ENCODE assay signal across 7 mouse cellular contexts in the genomic region with DNA sequence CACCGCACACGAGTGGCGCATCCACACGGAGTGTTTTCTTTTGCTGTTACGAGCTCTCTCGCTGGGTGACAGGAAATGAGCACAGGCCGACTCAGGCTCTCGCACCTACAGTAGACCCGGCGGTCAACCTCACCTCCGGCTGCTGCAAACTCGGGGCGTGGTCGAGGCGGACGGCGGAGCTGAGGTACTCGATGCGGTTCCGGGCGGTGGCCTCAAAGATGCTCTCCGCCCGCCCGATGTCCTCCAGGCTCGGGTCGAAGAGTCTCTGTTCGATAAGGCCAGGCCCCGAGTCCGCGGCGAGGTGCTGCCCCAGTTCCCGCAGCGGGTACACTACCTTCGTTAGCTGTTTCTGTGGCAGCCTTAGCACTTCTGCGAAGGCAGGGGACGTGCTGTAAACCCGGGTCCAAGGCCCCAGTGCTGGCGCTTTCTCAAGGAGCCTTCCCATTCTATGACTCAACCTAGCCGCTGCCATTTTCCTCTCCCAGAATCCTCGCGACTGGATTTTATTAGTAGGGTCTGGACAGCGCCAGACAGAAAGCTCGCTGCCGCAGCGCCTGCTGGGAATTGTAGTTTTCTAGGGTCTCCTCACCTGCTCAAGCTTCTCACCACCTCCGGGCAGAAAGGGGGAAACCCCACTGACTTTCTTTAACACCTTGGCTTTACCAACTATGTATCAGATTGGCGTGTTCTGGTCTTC. TPM values are rescaled to one million over a fixed set of nuclear protein-coding genes. Genes with fewer than 3 reads are reported as not detected.
DNase-seq lines count a peak whose midpoint lies in the region; ATAC-seq and TF ChIP-seq lines count a peak whose summit lies in the region.

A gene (minus strand): TSS at position 498 of the 697 bp plus-strand sequence.

- TF ChIP-seq POLR2A in kidney, adult 2 months (IDR thresholded peaks at IDR 0.05; ENCODE audit: low read depth, low read length), result no peak
- TF ChIP-seq POLR2A in spleen, adult 2 months (IDR thresholded peaks at IDR 0.05; ENCODE audit: low read depth, low read length), result peak; percentile 19

- peaks cover 12% of the 10 kb centered on the region for H3K36me3 ChIP-seq in embryonic facial prominence, embryonic 12.5 days
- no peaks in the 10 kb centered on the region for H3K36me3 ChIP-seq in kidney, adult 2 months (ENCODE audit: control insufficient read depth, insufficient read depth, low read length)
- H3K36me3 ChIP-seq in limb, embryonic 12.5 days, result peaks cover 12% of the 10 kb centered on the region
- peaks cover 10% of the 10 kb centered on the region for H3K36me3 ChIP-seq in midbrain, embryonic 15.5 days (replicated peaks)
- H3K36me3 ChIP-seq in spleen, adult 2 months (ENCODE audit: control insufficient read depth, insufficient read depth, low read length), result no peaks in the 10 kb centered on the region; the same call in 1 of the 2 replicates

- H3K27me3 ChIP-seq in embryonic facial prominence, embryonic 12.5 days, result no peaks in the 10 kb centered on the region
- no peaks in the 10 kb centered on the region for H3K27me3 ChIP-seq in kidney, adult 2 months (replicated peaks; ENCODE audit: control insufficient read depth, insufficient read depth, low read length)
- no peaks in the 10 kb centered on the region for H3K27me3 ChIP-seq in limb, embryonic 12.5 days
- H3K27me3 ChIP-seq in midbrain, embryonic 15.5 days (replicated peaks), result no peaks in the 10 kb centered on the region
- no peaks in the 10 kb centered on the region for H3K27me3 ChIP-seq in spleen, adult 2 months (ENCODE audit: control insufficient read depth, insufficient read depth, low read length)

- WGBS in embryonic facial prominence, embryonic 12.5 days, result under 1% methylated on average over 47 of the region's 47 CpGs
- WGBS in kidney, adult 2 months, result under 1% methylated on average over 47 of the region's 47 CpGs
- under 1% methylated on average over 47 of the region's 47 CpGs for WGBS in limb, embryonic 12.5 days
- under 1% methylated on average over 47 of the region's 47 CpGs for WGBS in midbrain, embryonic 15.5 days
- WGBS in spleen, adult 2 months, result 1% methylated on average over 47 of the region's 47 CpGs

- peak; percentile 93 for ATAC-seq in embryonic facial prominence, embryonic 12.5 days (ENCODE audit: insufficient number of reproducible peaks, insufficient read depth, low FRiP score, low TSS enrichment)
- ATAC-seq in limb, embryonic 12.5 days (ENCODE audit: insufficient number of reproducible peaks, insufficient read depth, low FRiP score, low TSS enrichment, low read depth), result peak; percentile 93
- peak; percentile 98 for ATAC-seq in midbrain, embryonic 15.5 days (replicated peaks)

- H3K4me3 ChIP-seq in embryonic facial prominence, embryonic 12.5 days, result peak within 1 kb of the TSS; percentile 86
- peak within 1 kb of the TSS; percentile 97 for H3K4me3 ChIP-seq in kidney, adult 2 months (ENCODE audit: insufficient read depth, low read depth, low read length)
- H3K4me3 ChIP-seq in limb, embryonic 12.5 days (replicated peaks), result peak within 1 kb of the TSS; percentile 81
- peak within 1 kb of the TSS; percentile 73 for H3K4me3 ChIP-seq in midbrain, embryonic 15.5 days
- H3K4me3 ChIP-seq in spleen, adult 2 months (ENCODE audit: extremely low read depth, insufficient read depth, insufficient read length), result peak within 1 kb of the TSS; percentile 82

- peak within 1 kb of the TSS; percentile 96 for H3K27ac ChIP-seq in embryonic facial prominence, embryonic 12.5 days
- H3K27ac ChIP-seq in kidney, adult 2 months (ENCODE audit: insufficient read depth, low read depth, low read length), result peak within 1 kb of the TSS; percentile 96
- H3K27ac ChIP-seq in limb, embryonic 12.5 days, result peak within 1 kb of the TSS; percentile 98
- H3K27ac ChIP-seq in midbrain, embryonic 15.5 days, result peak within 1 kb of the TSS; percentile 96
- peak within 1 kb of the TSS; percentile 90 for H3K27ac ChIP-seq in spleen, adult 2 months (ENCODE audit: insufficient read depth, low read length)

- H3K9me3 ChIP-seq in embryonic facial prominence, embryonic 12.5 days, result no peaks in the 10 kb centered on the region
- no peaks in the 10 kb centered on the region for H3K9me3 ChIP-seq in limb, embryonic 12.5 days
- no peaks in the 10 kb centered on the region for H3K9me3 ChIP-seq in midbrain, embryonic 15.5 days

- peak within 1 kb of the TSS; percentile 81 for H3K4me2 ChIP-seq in embryonic facial prominence, embryonic 12.5 days (replicated peaks)
- H3K4me2 ChIP-seq in limb, embryonic 12.5 days, result peak within 1 kb of the TSS; percentile 79
- H3K4me2 ChIP-seq in midbrain, embryonic 15.5 days, result peak within 1 kb of the TSS; percentile 69

- peaks cover 8% of the 10 kb centered on the region for H3K4me1 ChIP-seq in embryonic facial prominence, embryonic 12.5 days
- H3K4me1 ChIP-seq in kidney, adult 2 months (ENCODE audit: control insufficient read depth, insufficient read depth, low read length), result peaks cover 3% of the 10 kb centered on the region; the same call in 1 of the 2 replicates
- H3K4me1 ChIP-seq in limb, embryonic 12.5 days (replicated peaks), result peaks cover 13% of the 10 kb centered on the region
- peaks cover 16% of the 10 kb centered on the region for H3K4me1 ChIP-seq in midbrain, embryonic 15.5 days
- H3K4me1 ChIP-seq in spleen, adult 2 months (ENCODE audit: control insufficient read depth, insufficient read depth, insufficient read length), result no peaks in the 10 kb centered on the region

- DNase-seq in adrenal gland, postnatal 25 days, result peak; percentile 79
- DNase-seq in heart, adult 18-20 months, result peak; percentile 89 to 92
- peak; percentile 92 for DNase-seq in kidney, adult 2 months
- DNase-seq in spleen, adult 2 months (ENCODE audit: low read depth in 1 of 2, low spot score in 2 of 2), result peak; percentile 60 to 85

- peak within 1 kb of the TSS; percentile 67 for H3K9ac ChIP-seq in embryonic facial prominence, embryonic 12.5 days
- peak within 1 kb of the TSS; percentile 80 for H3K9ac ChIP-seq in limb, embryonic 12.5 days (replicated peaks)
- H3K9ac ChIP-seq in midbrain, embryonic 15.5 days, result peak within 1 kb of the TSS; percentile 87

- TF ChIP-seq CTCF in kidney, adult 2 months (conservative IDR thresholded peaks at IDR 0.05; ENCODE audit: insufficient read depth, insufficient read length, low read depth, low read length), result no peak
- no peak for TF ChIP-seq CTCF in spleen, adult 2 months (IDR thresholded peaks at IDR 0.05; ENCODE audit: extremely low read depth, insufficient read depth, insufficient read length, insufficient replicate concordance)

RNA-seq across cellular contexts. Expression of the gene that starts here (rescaled TPM):
- 19.8 and 24.2 TPM in 2 replicates for total RNA-seq in adrenal gland, postnatal 25 days (2021)
- 28.0 and 33.5 TPM in 2 replicates for polyA plus RNA-seq in embryonic facial prominence, embryonic 12.5 days (2016; fragmentation: Nextera tagmentation; extraction: Ambion mirVana)
- 10 to 100 TPM in 1 of 2 experiments, 1 to 10 TPM in 1; 9.1 to 11.1 TPM for total RNA-seq in heart, adult 18-20 months (2021)
- polyA plus RNA-seq in kidney, adult 2 months (2012; rRNA removed), result 5.9 and 6.0 TPM in 2 replicates
- polyA plus RNA-seq in limb, embryonic 12.5 days (2016; fragmentation: Nextera tagmentation; extraction: Ambion mirVana), result 29.0 and 30.2 TPM in 2 replicates
- polyA plus RNA-seq in midbrain, embryonic 15.5 days (2015; fragmentation: Nextera tagmentation; extraction: Ambion mirVana), result 35.3 and 38.1 TPM in 2 replicates
- polyA plus RNA-seq in spleen, adult 2 months (2012; rRNA removed), result 3.4 and 3.7 TPM in 2 replicates

Comparison
In these comparisons a context has a peak if more than half of its experiments do, and no peak if none do; other contexts are left out.
1. Peak in every context shown above with its lines: DNase-seq, ATAC-seq, H3K4me3 ChIP-seq and H3K27ac ChIP-seq.